Mouse (Mus musculus) megakaryocyte progenitor cell, adult 5-6 weeks (primary cell): Measurements from ENCODE around the gene Elf2. TPM values are rescaled to one million over a fixed set of nuclear protein-coding genes. Genes with fewer than 3 reads are reported as not detected.
"Not testable (repeated sequence)": the region's sequence is repeated elsewhere in the genome, so short reads cannot be mapped to it uniquely, and the experiment has no call there.

Experiments
- ATAC-seq: replicated peaks from 2 replicates; pipeline ENCODE4 v1.8.0; 2016; ENCODE audit warnings: mild to moderate bottlenecking, moderate TSS enrichment, inconsistent platforms; ENCODE audit not compliant: poor library complexity
- total RNA-seq, 2 experiments: library from RNA; stranded (forward) in 1 of 2; stranded (reverse) in 1 of 2; fragments of 157-497, 149-512 nt in 1 of 2; fragments of 200-1000 nt in 1 of 2; gene quantifications; 2 replicates each; pipeline versions ENCODE4 v1.2.3 to v1.2.4; 2015 to 2017

Elf2 gene
- total RNA-seq, 2 experiments from 2014 or later, result 43.1 to 96.0 TPM

GRCm38 (mm10) chr3:51333234-51333889 is 7.1 kb downstream of the Elf2 start:
- peak; percentile 80 for ATAC-seq

GRCm38 (mm10) chr3:51330086-51330485 is 10.4 kb downstream of the Elf2 start:
- no peak for ATAC-seq

- ATAC-seq, result no peak
Measured at GRCm38 (mm10) chr3:51328546-51328945, 11.9 kb downstream of the Elf2 start.

GRCm38 (mm10) chr3:51327817-51328216 is 12.6 kb downstream of the Elf2 start:
- ATAC-seq, result no peak

- ATAC-seq, result peak; percentile 73
Measured at GRCm38 (mm10) chr3:51327429-51327797, 13.1 kb downstream of the Elf2 start.

GRCm38 (mm10) chr3:51326664-51327428 is 13.6 kb downstream of the Elf2 start:
- ATAC-seq, result peak; percentile 59

GRCm38 (mm10) chr3:51325475-51325874 is 15.0 kb downstream of the Elf2 start:
- ATAC-seq, result no peak

GRCm38 (mm10) chr3:51323006-51323405 is 17.5 kb downstream of the Elf2 start:
- no peak for ATAC-seq

GRCm38 (mm10) chr3:51322326-51322725 is 18.1 kb downstream of the Elf2 start:
- ATAC-seq, result no peak

GRCm38 (mm10) chr3:51321141-51321540 is 19.3 kb downstream of the Elf2 start:
- no peak for ATAC-seq

GRCm38 (mm10) chr3:51318053-51318452 is 22.4 kb downstream of the Elf2 start:
- ATAC-seq, result not testable (repeated sequence)

- no peak for ATAC-seq
Measured at GRCm38 (mm10) chr3:51316876-51317275, 23.6 kb downstream of the Elf2 start.

- peak; percentile 54 for ATAC-seq
Measured at GRCm38 (mm10) chr3:51311638-51312037, 28.8 kb downstream of the Elf2 start.

- no peak for ATAC-seq
Measured at GRCm38 (mm10) chr3:51310098-51310497, 30.4 kb downstream of the Elf2 start.

- no peak for ATAC-seq
Measured at GRCm38 (mm10) chr3:51306621-51307020, 33.8 kb downstream of the Elf2 start.

GRCm38 (mm10) chr3:51305961-51306360 is 34.5 kb downstream of the Elf2 start:
- no peak for ATAC-seq

GRCm38 (mm10) chr3:51302971-51303476 is 37.4 kb downstream of the Elf2 start:
- no peak for ATAC-seq

GRCm38 (mm10) chr3:51301583-51301982 is 38.9 kb downstream of the Elf2 start:
- no peak for ATAC-seq

- peak; percentile 63 for ATAC-seq
Measured at GRCm38 (mm10) chr3:51296790-51297189, 43.7 kb downstream of the Elf2 start.

GRCm38 (mm10) chr3:51295225-51295624 is 45.2 kb downstream of the Elf2 start:
- peak; percentile 81 for ATAC-seq

GRCm38 (mm10) chr3:51294251-51294650 is 46.2 kb downstream of the Elf2 start:
- no peak for ATAC-seq
